Mouse (Mus musculus) liver, embryonic 14.5 days (tissue): ENCODE results near the gene Afdn.

Experiments used
- CTCF ChIP-seq: IDR thresholded peaks from 2 replicates; pipeline ENCODE4 v1.5.1; 2016; ENCODE audit warnings: antibody characterized with exemption, low read depth, control low read depth
- EP300 ChIP-seq: IDR thresholded peaks from 2 replicates; pipeline ENCODE4 v1.6.1; 2016; ENCODE audit warnings: antibody characterized with exemption, low read depth

DNA sequence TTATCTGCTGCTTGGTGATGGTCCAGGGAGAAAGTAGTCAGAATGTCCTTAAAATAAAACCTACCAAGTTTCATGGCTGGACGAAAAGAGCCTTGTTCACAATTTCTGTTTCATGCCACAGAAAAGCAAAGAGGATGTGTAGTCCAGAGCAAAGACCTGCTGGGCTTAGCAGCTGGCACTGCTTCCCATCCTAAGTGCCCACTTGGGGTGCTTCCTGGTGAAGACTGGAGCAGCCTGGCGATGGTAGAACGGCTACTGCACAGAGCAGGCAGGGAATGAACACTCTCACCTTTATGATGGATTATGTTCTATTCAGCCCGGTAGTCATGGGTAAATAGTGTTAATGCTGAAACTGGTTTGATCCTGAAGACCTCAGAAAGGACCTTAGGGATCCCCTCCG, 26.4 kb upstream of the Afdn start:
- TF ChIP-seq CTCF = no peak
- TF ChIP-seq EP300 = no peak
